Mouse (Mus musculus) brain, embryonic 14.5 days (tissue): ENCODE data around the gene Tenm2.

Experiments used
- CTCF ChIP-seq: fragments of 200-500 bp; IDR thresholded peaks from 2 replicates; pipeline ENCODE4 v1.5.1; 2012; ENCODE audit warnings: inconsistent platforms, mild to moderate bottlenecking, moderate library complexity, borderline replicate concordance; ENCODE audit not compliant: insufficient read depth, insufficient read length; ENCODE audit errors: extremely low read depth
- POLR2A ChIP-seq: fragments of 200-500 bp; IDR thresholded peaks from 2 replicates; pipeline ENCODE4 v1.6.1; 2012; ENCODE audit warnings: mild to moderate bottlenecking, inconsistent platforms, borderline replicate concordance; ENCODE audit not compliant: poor library complexity, insufficient read depth, insufficient read length, severe bottlenecking; ENCODE audit errors: extremely low read depth

DNA sequence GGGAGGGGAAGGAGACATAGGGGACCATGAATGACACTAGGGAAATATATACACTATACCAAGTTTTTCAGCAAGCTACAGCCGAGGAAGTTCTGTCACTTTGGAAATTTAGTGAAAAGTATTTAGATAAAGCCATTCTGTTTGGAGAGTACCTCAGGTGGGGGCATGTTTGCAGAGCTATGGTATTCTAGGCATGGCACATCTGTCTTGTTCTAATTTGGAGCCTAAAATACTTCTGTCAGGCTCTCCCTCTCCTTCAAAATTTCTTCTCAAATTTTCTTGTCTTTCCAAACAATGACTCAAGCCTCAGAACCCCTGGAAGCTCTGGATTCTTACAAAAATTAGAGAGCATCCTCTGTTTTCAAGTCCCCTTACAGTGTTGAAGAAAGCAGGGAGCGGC is 13.0 kb downstream of the Tenm2 start:
- TF ChIP-seq CTCF (no peak), POLR2A (no peak)
